Mouse (Mus musculus) kidney, postnatal 14 days (tissue): Measurements from ENCODE around the gene Vwa1.

Source experiments
- DNase-seq: peaks from one replicate; pipeline ENCODE4 v3.0.0; 2022; ENCODE audit warnings: mixed read lengths

The Vwa1 gene

GRCm38 (mm10) chr4:155779498-155779897 is 5.0 kb upstream of the Vwa1 start:
- DNase-seq: no peak

- no peak for DNase-seq
Measured at GRCm38 (mm10) chr4:155777816-155778215, 3.3 kb upstream of the Vwa1 start.

- no peak for DNase-seq
Measured at GRCm38 (mm10) chr4:155776704-155777335, 2.3 kb upstream of the Vwa1 start.

GRCm38 (mm10) chr4:155775855-155776254 is 1.4 kb upstream of the Vwa1 start:
- DNase-seq: peak; percentile 67

GRCm38 (mm10) chr4:155774971-155775740 is 658 bp upstream of the Vwa1 start:
- DNase-seq: peak; percentile 85

- DNase-seq: no peak
Measured at GRCm38 (mm10) chr4:155773335-155774078, 991 bp downstream of the Vwa1 start.

GRCm38 (mm10) chr4:155772786-155773185 is 1.7 kb downstream of the Vwa1 start:
- DNase-seq: no peak

- DNase-seq: peak; percentile 56
Measured at GRCm38 (mm10) chr4:155771706-155772105, 2.8 kb downstream of the Vwa1 start.

GRCm38 (mm10) chr4:155770626-155771025 is 3.9 kb downstream of the Vwa1 start:
- DNase-seq: no peak

GRCm38 (mm10) chr4:155769880-155770512 is 4.5 kb downstream of the Vwa1 start:
- peak; percentile 94 for DNase-seq

GRCm38 (mm10) chr4:155769496-155769879 is 5.0 kb downstream of the Vwa1 start:
- DNase-seq: no peak

GRCm38 (mm10) chr4:155762357-155762756 is 12.1 kb downstream of the Vwa1 start:
- DNase-seq: no peak

GRCm38 (mm10) chr4:155761356-155762099 is 13.0 kb downstream of the Vwa1 start:
- DNase-seq: no peak

GRCm38 (mm10) chr4:155760613-155761355 is 13.7 kb downstream of the Vwa1 start, which contains the start of gene Atad3a:
Gene Atad3a (minus strand): TSS chr4:155761093.
- peak; percentile 98 for DNase-seq

GRCm38 (mm10) chr4:155759862-155760612 is 14.5 kb downstream of the Vwa1 start:
- DNase-seq: no peak

GRCm38 (mm10) chr4:155757011-155757410 is 17.5 kb downstream of the Vwa1 start:
- DNase-seq: no peak

GRCm38 (mm10) chr4:155746575-155747490 is 27.7 kb downstream of the Vwa1 start:
- no peak for DNase-seq

GRCm38 (mm10) chr4:155746036-155746548 is 28.4 kb downstream of the Vwa1 start:
- DNase-seq: no peak

- no peak for DNase-seq
Measured at GRCm38 (mm10) chr4:155745136-155745535, 29.4 kb downstream of the Vwa1 start.
